Mouse (Mus musculus): ENCODE data around the gene Rps15a. TPM values are rescaled to one million over a fixed set of nuclear protein-coding genes. Genes with fewer than 3 reads are reported as not detected.

Rps15a gene
- polyA plus RNA-seq, 1 experiment, result 1,225 TPM

GRCm38 (mm10) chr7:118116787-118117538 lies 975 bp upstream of the Rps15a start:
- peak overlapping the region; percentile 81 for H3K27ac ChIP-seq (ENCODE audit: insufficient read depth, low read depth, low read length)
- peaks cover 2% of the 10 kb centered on the region; the same call in 1 of the 2 replicates for H3K36me3 ChIP-seq (ENCODE audit: control insufficient read depth, insufficient read depth, low read length)
- WGBS, result 9% methylated on average over 8 of the region's 8 CpGs
- TF ChIP-seq CTCF (conservative IDR thresholded peaks at IDR 0.05; ENCODE audit: insufficient read depth, insufficient read length, low read depth, low read length) (no peak), POLR2A (IDR thresholded peaks at IDR 0.05; ENCODE audit: low read depth, low read length) (no peak)
- no peak for DNase-seq
- peaks cover 32% of the 10 kb centered on the region for H3K4me1 ChIP-seq (ENCODE audit: control insufficient read depth, insufficient read depth, low read length)
- H3K27me3 ChIP-seq (replicated peaks; ENCODE audit: control insufficient read depth, insufficient read depth, low read length), result no peaks in the 10 kb centered on the region
- no peak overlapping the region for H3K4me3 ChIP-seq (ENCODE audit: insufficient read depth, low read depth, low read length)

- WGBS, result under 1% methylated on average over 20 of the region's 20 CpGs
- no peak for DNase-seq
- no peak for TF ChIP-seq POLR2A (IDR thresholded peaks at IDR 0.05; ENCODE audit: low read depth, low read length)
- no peak for TF ChIP-seq CTCF (conservative IDR thresholded peaks at IDR 0.05; ENCODE audit: insufficient read depth, insufficient read length, low read depth, low read length)
- Histone ChIP-seq H3K36me3 (ENCODE audit: control insufficient read depth, insufficient read depth, low read length) (no peaks in the 10 kb centered on the region; the same call in 1 of the 2 replicates), H3K27ac (ENCODE audit: insufficient read depth, low read depth, low read length) (peak overlapping the region; percentile 72), H3K27me3 (replicated peaks; ENCODE audit: control insufficient read depth, insufficient read depth, low read length) (no peaks in the 10 kb centered on the region), H3K4me3 (ENCODE audit: insufficient read depth, low read depth, low read length) (peak overlapping the region; percentile 97), H3K4me1 (ENCODE audit: control insufficient read depth, insufficient read depth, low read length) (peaks cover 29% of the 10 kb centered on the region)
Measured at GRCm38 (mm10) chr7:118115533-118115876, 483 bp downstream of the Rps15a start.

- 60% methylated on average over 5 of the region's 5 CpGs for WGBS
- no peak for DNase-seq
- Histone ChIP-seq H3K36me3 (ENCODE audit: control insufficient read depth, insufficient read depth, low read length) (peaks cover 2% of the 10 kb centered on the region; the same call in 1 of the 2 replicates), H3K27ac (ENCODE audit: insufficient read depth, low read depth, low read length) (no peak overlapping the region), H3K4me3 (ENCODE audit: insufficient read depth, low read depth, low read length) (no peak overlapping the region), H3K27me3 (replicated peaks; ENCODE audit: control insufficient read depth, insufficient read depth, low read length) (no peaks in the 10 kb centered on the region), H3K4me1 (ENCODE audit: control insufficient read depth, insufficient read depth, low read length) (peaks cover 14% of the 10 kb centered on the region)
- no peak for TF ChIP-seq POLR2A (IDR thresholded peaks at IDR 0.05; ENCODE audit: low read depth, low read length)
- TF ChIP-seq CTCF (conservative IDR thresholded peaks at IDR 0.05; ENCODE audit: insufficient read depth, insufficient read length, low read depth, low read length), result no peak
Measured at GRCm38 (mm10) chr7:118113541-118114297, 2.3 kb downstream of the Rps15a start.

- TF ChIP-seq CTCF (conservative IDR thresholded peaks at IDR 0.05; ENCODE audit: insufficient read depth, insufficient read length, low read depth, low read length) (no peak), POLR2A (IDR thresholded peaks at IDR 0.05; ENCODE audit: low read depth, low read length) (no peak)
- H3K4me3 ChIP-seq (ENCODE audit: insufficient read depth, low read depth, low read length), result no peak overlapping the region
Measured at GRCm38 (mm10) chr7:118111128-118111527, 4.9 kb downstream of the Rps15a start.

GRCm38 (mm10) chr7:118107671-118108070 lies 8.3 kb downstream of the Rps15a start:
- Histone ChIP-seq H3K36me3 (ENCODE audit: control insufficient read depth, insufficient read depth, low read length) (peaks cover 5% of the 10 kb centered on the region), H3K4me3 (ENCODE audit: insufficient read depth, low read depth, low read length) (no peak overlapping the region), H3K4me1 (ENCODE audit: control insufficient read depth, insufficient read depth, low read length) (no peaks in the 10 kb centered on the region; the same call in 1 of the 2 replicates), H3K27ac (ENCODE audit: insufficient read depth, low read depth, low read length) (no peak overlapping the region), H3K27me3 (replicated peaks; ENCODE audit: control insufficient read depth, insufficient read depth, low read length) (no peaks in the 10 kb centered on the region)
- no peak for DNase-seq
- TF ChIP-seq CTCF (conservative IDR thresholded peaks at IDR 0.05; ENCODE audit: insufficient read depth, insufficient read length, low read depth, low read length) (no peak), POLR2A (IDR thresholded peaks at IDR 0.05; ENCODE audit: low read depth, low read length) (no peak)
- 62% methylated on average over 1 of the region's 1 CpGs for WGBS

More at GRCm38 (mm10) chr7:118111128-118111527, 4.9 kb downstream of the Rps15a start:
- H3K36me3 ChIP-seq (ENCODE audit: control insufficient read depth, insufficient read depth, low read length), result peaks cover 5% of the 10 kb centered on the region
- H3K27me3 ChIP-seq (replicated peaks; ENCODE audit: control insufficient read depth, insufficient read depth, low read length), result no peaks in the 10 kb centered on the region
- no peak overlapping the region for H3K27ac ChIP-seq (ENCODE audit: insufficient read depth, low read depth, low read length)
- no peak for DNase-seq
- 48% methylated on average over 3 of the region's 3 CpGs for WGBS
- peaks cover 5% of the 10 kb centered on the region; the same call in 1 of the 2 replicates for H3K4me1 ChIP-seq (ENCODE audit: control insufficient read depth, insufficient read depth, low read length)

GRCm38 (mm10) chr7:118104458-118105052 lies 11.4 kb downstream of the Rps15a start:
- Histone ChIP-seq H3K27ac (ENCODE audit: insufficient read depth, low read depth, low read length) (no peak overlapping the region), H3K4me3 (ENCODE audit: insufficient read depth, low read depth, low read length) (no peak overlapping the region), H3K36me3 (ENCODE audit: control insufficient read depth, insufficient read depth, low read length) (peaks cover 5% of the 10 kb centered on the region), H3K27me3 (replicated peaks; ENCODE audit: control insufficient read depth, insufficient read depth, low read length) (no peaks in the 10 kb centered on the region), H3K4me1 (ENCODE audit: control insufficient read depth, insufficient read depth, low read length) (no peaks in the 10 kb centered on the region)
- WGBS, result 86% methylated on average over 5 of the region's 5 CpGs
- TF ChIP-seq POLR2A (IDR thresholded peaks at IDR 0.05; ENCODE audit: low read depth, low read length) (no peak), CTCF (conservative IDR thresholded peaks at IDR 0.05; ENCODE audit: insufficient read depth, insufficient read length, low read depth, low read length) (no peak)
- no peak for DNase-seq

Data from kidney, adult 2 months (tissue).